Mouse (Mus musculus) forebrain, embryonic 12.5 days (tissue): ENCODE measurements around the gene Mettl25. TPM values are rescaled to one million over a fixed set of nuclear protein-coding genes. Genes with fewer than 3 reads are reported as not detected.

Experiments used
- ATAC-seq: fragments of 200-750 bp; cut with Nextera tagmentation; 2 replicates; pipeline ENCODE4 v1.8.0; 2017; ENCODE audit warnings: moderate TSS enrichment; ENCODE audit not compliant: low FRiP score
- H3K27ac ChIP-seq: fragments of 300-500 bp; sonication (generic); 2 replicates; pipeline ENCODE4 v1.5.1; 2016; ENCODE audit warnings: mild to moderate bottlenecking
- H3K27me3 ChIP-seq: fragments of 300-500 bp; sonication (generic); 2 replicates; pipeline ENCODE4 v1.6.1; 2016; ENCODE audit warnings: mild to moderate bottlenecking
- H3K36me3 ChIP-seq: fragments of 300-500 bp; sonication (generic); replicated peaks from 2 replicates; pipeline ENCODE4 v1.6.1; 2016; ENCODE audit warnings: mild to moderate bottlenecking
- H3K4me1 ChIP-seq: fragments of 300-500 bp; sonication (generic); 2 replicates; pipeline ENCODE4 v1.6.1; 2016
- H3K4me2 ChIP-seq: fragments of 300-500 bp; sonication (generic); 2 replicates; pipeline ENCODE4 v1.6.1; 2016; ENCODE audit warnings: mild to moderate bottlenecking, moderate library complexity
- H3K4me3 ChIP-seq: fragments of 300-500 bp; sonication (generic); replicated peaks from 2 replicates; pipeline ENCODE4 v1.5.1; 2016; ENCODE audit warnings: mild to moderate bottlenecking
- H3K9ac ChIP-seq: fragments of 300-500 bp; sonication (generic); 2 replicates; pipeline ENCODE4 v1.6.1; 2016; ENCODE audit warnings: mild to moderate bottlenecking
- H3K9me3 ChIP-seq: fragments of 300-500 bp; sonication (generic); 2 replicates; pipeline ENCODE4 v1.6.1; 2016
- WGBS: fragments of 180-500 bp; shearing (Covaris S2); methylation state at CpG from one replicate; pipeline ENCODE4 v1.1.7; 2016; 5-methylcytosine and 5-hydroxymethylcytosine counted together
- polyA plus RNA-seq: library from polyadenylated mRNA; unstranded; fragments of >200 nt; fragmentation: Nextera tagmentation; extraction: Ambion mirVana; gene quantifications from 2 replicates; pipeline ENCODE4 v1.2.1, GENCODE M21; 2016

The Mettl25 gene
- polyA plus RNA-seq, 1 experiment from 2014 or later = 16.2 TPM

DNA sequence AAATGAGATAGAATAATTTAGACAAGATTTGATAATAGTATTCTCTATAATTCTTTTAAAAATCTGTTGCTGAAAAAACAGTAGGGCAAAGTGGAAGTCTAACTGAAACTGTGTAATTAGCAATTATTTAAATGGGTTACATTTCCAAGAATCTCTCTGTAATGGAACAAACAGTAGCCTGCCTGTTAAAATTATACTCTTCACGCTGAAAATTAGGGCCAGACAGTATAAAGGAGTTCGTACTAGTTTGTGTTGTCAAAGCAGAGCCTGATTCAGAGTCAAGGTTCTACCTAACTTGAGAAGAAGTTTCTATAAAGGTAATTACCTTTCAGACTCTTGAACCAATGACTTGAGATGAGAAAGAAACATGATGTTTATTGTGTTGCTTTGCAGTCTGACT lies 113.4 kb downstream of the Mettl25 start:
- Histone ChIP-seq H3K4me3 (no peak overlapping the region), H3K27me3 (no peaks in the 10 kb centered on the region), H3K36me3 (no peaks in the 10 kb centered on the region), H3K27ac (no peak overlapping the region), H3K4me2 (no peak overlapping the region), H3K9ac (no peak overlapping the region), H3K9me3 (no peaks in the 10 kb centered on the region), H3K4me1 (no peaks in the 10 kb centered on the region)
- no peak for ATAC-seq
- 61% methylated on average over 2 of the region's 2 CpGs for WGBS

DNA sequence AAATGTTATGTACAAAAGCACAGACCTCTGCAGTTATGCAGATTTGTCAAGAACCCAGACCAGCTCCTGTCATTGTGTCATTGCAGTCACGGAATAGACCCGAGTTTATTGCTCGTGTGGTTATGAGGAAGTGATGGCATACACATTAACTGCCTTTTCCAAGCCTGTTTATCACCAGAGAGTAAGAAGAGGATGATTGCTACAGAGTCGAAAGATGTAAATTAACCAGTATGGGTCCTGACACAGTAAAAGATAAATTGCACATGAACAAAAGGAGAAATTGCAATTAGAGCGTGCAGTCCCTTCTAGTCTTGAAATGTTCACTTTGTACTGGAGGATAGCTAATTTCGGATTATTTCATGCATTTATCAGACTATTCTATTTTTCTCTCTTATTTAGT lies 113.8 kb downstream of the Mettl25 start:
- H3K4me1 ChIP-seq = no peaks in the 10 kb centered on the region
- no peak overlapping the region for H3K4me2 ChIP-seq
- H3K27me3 ChIP-seq = no peaks in the 10 kb centered on the region
- no peak overlapping the region for H3K27ac ChIP-seq
- 73% methylated on average over 6 of the region's 6 CpGs for WGBS
- ATAC-seq = 0 out of 2 replicates have a peak, but pooled peaks have one; percentile 58
- no peaks in the 10 kb centered on the region for H3K9me3 ChIP-seq
- no peaks in the 10 kb centered on the region for H3K36me3 ChIP-seq
- H3K4me3 ChIP-seq = no peak overlapping the region
- no peak overlapping the region for H3K9ac ChIP-seq

DNA sequence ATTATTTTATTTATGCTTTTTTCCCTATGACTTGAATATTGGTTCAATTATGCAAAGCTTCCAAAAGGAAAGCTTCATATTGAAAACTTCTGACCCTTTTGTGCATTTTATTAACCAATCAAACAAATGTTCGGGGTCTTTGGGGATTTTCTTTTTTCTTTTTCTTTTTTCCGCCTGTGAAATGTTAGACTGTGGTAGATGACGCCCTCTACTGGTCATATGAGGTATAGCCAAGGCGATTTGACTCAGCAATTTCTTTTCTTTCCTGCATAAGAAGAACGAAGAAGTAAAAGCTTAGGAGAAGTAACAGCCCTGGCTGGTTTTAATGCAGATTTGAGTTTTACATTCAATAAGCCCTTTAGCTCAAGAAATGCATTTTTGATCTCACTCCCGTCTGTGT lies 126.3 kb downstream of the Mettl25 start:
- Histone ChIP-seq H3K4me2 (no peak overlapping the region), H3K27me3 (no peaks in the 10 kb centered on the region), H3K4me3 (no peak overlapping the region), H3K9ac (no peak overlapping the region), H3K27ac (no peak overlapping the region), H3K36me3 (no peaks in the 10 kb centered on the region), H3K4me1 (no peaks in the 10 kb centered on the region), H3K9me3 (no peaks in the 10 kb centered on the region)
- 12% methylated on average over 6 of the region's 6 CpGs for WGBS
- no peak for ATAC-seq

DNA sequence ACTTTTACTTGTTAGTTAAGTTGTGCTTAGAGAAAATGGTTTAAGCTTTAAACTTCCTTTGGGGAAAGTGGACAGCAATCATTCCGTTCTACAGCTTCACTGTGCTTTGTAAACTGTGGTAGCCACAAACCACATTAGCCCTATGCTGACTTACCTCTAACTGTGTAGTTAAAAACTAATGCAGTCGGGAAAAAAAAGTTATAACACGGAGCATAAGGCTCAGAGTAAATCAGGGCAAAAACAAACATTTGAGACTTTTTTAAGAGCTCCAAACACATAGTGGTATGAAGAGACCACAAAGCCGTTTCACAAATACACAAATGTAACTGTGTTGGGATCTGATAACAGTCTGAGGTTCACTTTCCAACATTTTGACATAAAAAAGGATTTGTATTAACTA lies 126.8 kb downstream of the Mettl25 start:
- no peaks in the 10 kb centered on the region for H3K9me3 ChIP-seq
- no peaks in the 10 kb centered on the region for H3K4me1 ChIP-seq
- no peak overlapping the region for H3K9ac ChIP-seq
- H3K4me2 ChIP-seq = no peak overlapping the region
- no peaks in the 10 kb centered on the region for H3K36me3 ChIP-seq
- 74% methylated on average over 4 of the region's 4 CpGs for WGBS
- H3K4me3 ChIP-seq = no peak overlapping the region
- ATAC-seq = no peak
- no peaks in the 10 kb centered on the region for H3K27me3 ChIP-seq
- H3K27ac ChIP-seq = no peak overlapping the region

DNA sequence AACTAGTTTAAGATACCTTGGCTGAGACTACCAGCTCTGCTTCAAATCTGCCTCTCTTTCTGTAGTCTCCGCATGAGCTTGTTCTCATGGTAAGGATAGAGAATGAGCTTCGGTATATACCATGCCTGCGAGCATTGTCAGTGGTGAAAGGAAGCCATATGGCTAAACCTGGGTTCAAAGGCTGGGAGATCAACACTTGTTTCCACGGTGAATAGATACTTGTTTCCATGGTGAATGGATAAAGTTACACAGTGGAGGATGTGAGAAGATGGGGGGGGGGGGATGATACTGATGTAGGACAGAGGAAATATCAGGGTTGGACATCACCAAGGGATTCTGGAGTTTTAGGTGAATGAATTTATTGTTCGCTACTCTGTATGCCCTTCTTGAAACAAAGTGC lies 128.0 kb downstream of the Mettl25 start:
- 54% methylated on average over 5 of the region's 5 CpGs for WGBS
- peak; percentile 42 for ATAC-seq

More for the DNA sequence above, 128.0 kb downstream of the Mettl25 start:
- H3K9ac ChIP-seq = no peak overlapping the region
- no peak overlapping the region for H3K4me3 ChIP-seq
- H3K27ac ChIP-seq = no peak overlapping the region
- H3K36me3 ChIP-seq = no peaks in the 10 kb centered on the region
- H3K27me3 ChIP-seq = no peaks in the 10 kb centered on the region
- no peaks in the 10 kb centered on the region for H3K9me3 ChIP-seq
- H3K4me2 ChIP-seq = no peak overlapping the region
- H3K4me1 ChIP-seq = no peaks in the 10 kb centered on the region

Other genes with a start within 250 kb of the Mettl25 start
- 52.6 and 59.8 TPM in 2 replicates for gene Ccdc59, start 313 bp downstream of the Mettl25 start, polyA plus RNA-seq